Mouse (Mus musculus): ENCODE data around the gene H2afv.
"Not testable (repeated sequence)": the region's sequence is repeated elsewhere in the genome, so short reads cannot be mapped to it uniquely, and the experiment has no call there.

The H2afv gene

DNA sequence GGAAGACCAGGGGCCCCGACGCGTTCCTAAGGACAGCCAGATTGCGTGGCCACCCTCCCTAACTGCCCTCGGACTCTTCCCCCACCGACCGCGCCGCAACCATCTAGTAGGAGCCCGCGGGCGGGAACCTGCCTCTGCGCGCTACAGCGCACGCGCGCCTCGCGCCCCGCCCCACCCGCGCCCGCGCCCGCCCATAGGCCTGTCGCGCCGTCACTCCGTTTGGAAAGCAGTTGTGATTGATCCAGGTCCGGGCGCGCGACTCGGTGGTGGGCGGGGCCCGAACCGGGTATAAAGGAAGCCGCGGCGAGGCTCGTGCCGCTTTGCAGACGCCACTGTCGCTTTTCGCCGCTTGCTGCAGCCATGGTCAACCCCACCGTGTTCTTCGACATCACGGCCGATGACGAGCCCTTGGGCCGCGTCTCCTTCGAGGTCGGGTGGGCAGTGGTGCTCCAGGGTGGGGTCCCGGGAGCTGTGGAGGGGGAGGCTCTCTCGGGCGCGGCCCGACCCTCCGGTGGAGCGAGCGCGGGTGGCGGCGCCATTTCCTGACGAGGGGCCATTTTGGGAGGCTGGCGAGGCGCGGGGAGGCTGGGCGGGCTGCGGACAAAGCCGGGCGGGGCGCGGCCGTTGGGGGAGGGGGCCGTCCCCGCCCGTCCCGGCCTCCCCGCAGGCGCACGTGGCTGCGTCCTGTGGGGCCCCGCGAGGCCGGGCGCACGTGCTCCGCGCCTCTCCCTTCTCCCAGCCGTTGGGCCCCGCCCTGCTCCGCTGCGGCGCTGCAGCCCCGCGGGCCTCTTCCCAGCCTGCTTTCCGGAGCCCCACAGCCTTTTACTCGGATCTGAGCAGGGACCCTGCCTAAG, 28.5 kb downstream of the H2afv start:
- in situ Hi-C loops (cut with MboI), result no loop called here

DNA sequence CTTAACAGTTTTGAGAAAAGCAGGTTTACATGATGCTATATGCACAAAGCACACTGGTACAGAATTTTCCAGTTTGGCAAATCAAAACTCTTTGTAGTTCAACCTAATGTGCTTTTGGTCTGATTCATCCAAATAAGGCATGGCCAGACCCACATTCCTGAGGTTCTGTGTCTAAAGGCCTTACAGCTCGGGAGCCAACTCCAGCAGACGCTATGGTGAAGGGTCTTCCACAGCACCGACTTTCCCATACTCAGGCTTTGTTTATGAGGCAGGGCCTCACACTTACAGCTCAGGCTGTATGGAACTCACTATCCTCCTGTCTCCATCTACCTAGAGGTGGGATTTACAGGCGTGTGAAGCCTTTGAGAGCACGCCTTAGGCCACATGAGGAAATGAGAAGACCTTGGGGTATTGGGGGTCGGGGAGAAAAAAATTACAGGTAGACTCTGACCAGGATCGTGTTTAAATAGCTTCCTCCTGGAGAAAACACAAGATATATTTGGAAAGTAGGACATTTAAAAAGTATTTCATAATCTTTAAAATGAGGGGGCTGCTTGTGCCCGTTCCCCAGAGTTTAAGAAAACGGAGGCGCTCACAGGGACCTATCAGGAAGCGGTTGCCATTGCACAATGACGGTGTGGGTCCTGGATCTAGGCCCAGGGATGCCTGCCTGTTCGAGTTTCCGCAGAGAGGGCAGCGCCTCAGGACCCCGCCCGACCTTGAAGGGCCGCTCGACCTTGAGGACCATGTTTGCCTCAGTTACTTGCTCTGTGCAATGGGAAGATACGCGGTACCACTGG, 29.3 kb downstream of the H2afv start, which contains the start of gene Ppia:
TSS of gene Ppia (plus strand) at position 693 of the 800 bp plus-strand sequence.
- in situ Hi-C loops (cut with MboI), result no loop called here

DNA sequence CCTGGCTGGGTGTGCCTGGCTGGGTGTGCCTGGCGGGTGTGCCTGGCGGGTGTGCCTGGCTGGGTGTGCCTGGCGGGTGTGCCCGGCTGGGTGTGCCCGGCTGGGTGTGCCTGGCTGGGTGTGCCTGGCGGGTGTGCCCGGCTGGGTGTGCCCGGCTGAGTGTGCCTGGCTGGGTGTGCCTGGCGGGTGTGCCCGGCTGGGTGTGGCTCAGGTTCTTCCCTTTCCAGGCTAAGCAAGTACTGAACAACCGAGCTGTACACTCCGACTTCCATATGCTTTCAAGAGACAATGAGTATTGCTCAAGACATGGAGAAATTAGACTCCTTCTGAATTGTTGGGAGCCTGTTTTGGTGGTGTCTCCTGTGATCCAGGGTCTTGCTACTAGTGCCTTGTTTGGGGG, 31.0 kb downstream of the H2afv start:
- in situ Hi-C loops (cut with MboI), result no loop called here

DNA sequence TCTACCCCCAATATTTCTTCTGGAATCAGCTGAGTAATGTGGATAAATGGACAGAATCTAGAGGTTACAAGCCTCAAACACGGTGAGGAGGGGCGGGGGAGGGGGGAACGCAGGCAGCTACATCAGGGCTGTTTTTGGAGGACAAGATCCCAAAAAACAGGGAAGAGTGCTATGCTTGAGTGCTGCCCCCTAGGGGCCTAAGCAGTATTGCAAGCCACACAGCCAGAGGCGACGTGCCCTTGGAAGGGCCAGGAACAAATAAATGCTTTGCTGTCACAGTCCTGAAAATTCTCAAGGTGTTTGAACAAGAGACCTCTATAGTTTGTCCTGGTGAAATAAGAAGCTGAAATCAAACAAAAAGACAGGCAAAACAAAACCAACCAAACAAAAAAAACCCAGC, 32.6 kb downstream of the H2afv start:
- in situ Hi-C loops (cut with MboI), result no loop called here

DNA sequence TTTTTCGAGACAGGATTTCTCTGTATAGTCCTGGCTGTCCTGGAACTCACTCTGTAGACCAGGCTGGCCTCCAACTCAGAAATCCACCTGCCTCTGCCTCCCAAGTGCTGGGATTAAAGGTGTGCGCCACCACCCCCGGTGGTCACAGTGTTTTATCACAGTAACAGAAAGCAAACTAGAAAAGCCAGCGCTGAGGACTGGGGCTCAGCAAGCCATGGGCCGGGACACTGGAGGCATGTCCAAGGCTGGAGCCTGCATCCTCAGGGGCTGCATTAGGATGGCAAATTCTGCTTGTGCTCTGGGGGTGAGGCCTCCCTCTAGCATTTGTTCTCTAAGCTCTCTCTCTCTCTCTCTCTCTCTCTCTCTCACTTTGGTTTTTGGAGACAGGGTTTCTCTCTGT, 33.5 kb downstream of the H2afv start:
- in situ Hi-C loops (cut with MboI), result not testable (repeated sequence)

DNA sequence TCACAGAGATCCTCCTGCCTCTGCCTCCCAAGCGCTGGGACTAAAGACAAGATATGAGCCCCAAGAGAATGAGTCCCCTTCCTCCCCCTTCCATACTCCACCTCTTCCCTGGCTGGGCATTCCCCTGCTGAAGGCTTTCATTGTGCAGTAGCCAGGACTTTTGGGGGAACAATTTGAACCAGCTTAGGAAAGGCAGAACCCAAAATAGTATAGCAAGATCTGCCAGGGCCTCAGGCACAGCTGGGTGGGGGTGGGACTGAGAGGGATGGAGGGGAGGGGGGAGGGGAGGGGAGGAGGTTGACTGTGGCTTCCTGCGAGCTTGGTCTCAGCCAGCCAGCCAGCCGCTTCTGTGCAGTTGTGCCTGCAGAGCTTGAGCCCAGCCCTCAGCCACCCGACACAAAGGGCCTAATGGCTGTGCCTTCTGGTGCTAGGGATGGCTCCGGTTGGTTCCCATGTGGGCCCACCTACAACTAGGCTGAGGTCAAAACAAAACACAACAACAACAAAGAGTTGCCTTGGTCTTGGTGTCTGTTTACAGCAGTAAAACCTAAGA, 34.1 kb downstream of the H2afv start:
- in situ Hi-C loops (cut with MboI), result no loop called here

DNA sequence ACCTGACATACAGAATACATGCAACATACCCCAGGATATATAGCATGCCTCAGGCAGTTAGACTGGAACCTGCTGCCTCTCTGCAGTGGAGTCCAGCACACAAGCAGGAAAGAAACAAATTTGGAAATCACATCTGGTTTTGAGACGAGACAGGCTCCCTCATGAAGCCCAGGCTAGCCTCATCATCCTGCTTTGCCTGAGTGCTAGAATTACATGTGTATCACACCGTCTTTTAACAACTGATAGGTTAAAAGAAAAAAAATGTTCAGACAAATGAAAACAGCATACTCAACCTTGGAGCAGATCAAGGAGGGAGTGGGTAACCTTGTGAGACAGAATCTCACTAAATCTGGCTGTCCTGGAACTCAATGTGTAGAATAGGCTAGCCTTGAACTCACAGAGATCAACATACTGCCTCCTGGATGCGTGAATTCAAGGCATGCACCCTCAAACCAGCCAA, 37.1 kb downstream of the H2afv start:
- in situ Hi-C loops (cut with MboI), result no loop called here

DNA sequence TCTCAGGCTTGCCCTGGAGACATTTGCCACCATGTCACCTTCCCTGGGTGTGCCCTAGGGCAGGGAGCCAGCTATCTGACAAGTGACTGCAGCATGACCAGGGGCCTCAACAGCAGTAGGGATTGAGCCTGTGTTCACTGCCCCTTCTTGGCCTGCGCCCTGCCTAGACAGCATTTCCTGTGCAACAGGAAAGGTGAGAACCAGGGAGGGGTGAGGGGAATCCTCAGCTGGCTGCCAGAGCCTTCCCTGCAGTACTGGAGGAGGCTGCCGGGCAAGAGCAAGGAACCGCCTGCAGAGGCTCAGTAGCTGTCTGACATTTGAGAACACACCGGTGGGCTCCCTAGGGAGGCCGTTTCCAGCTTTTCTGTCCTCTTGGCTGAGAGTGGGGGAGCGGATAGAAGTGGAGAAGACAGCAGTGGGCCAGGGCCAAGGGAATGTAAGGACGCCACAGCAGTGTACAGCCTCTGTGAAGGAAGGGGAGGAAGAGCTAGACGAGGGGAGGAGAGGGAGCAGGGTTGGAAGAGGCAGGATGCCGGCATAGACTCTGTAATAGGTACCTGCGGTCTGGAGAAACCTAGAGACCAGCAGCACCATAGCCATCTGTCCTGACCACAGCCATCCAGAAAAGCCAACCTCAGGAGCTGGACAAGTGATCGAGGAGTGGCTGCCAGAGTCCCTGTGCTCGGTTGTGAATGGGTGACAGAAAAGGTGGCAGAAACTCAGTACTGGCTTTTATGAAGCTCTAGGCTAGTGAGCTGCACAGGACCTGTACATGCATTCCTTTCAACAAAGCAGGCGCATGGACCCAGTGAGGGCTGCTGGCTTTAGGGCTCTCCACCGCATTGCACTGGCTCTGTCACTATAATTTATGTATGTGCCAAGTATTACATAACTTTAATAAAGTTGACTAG, 37.7 kb downstream of the H2afv start:
- in situ Hi-C loops (cut with MboI), result no loop called here

DNA sequence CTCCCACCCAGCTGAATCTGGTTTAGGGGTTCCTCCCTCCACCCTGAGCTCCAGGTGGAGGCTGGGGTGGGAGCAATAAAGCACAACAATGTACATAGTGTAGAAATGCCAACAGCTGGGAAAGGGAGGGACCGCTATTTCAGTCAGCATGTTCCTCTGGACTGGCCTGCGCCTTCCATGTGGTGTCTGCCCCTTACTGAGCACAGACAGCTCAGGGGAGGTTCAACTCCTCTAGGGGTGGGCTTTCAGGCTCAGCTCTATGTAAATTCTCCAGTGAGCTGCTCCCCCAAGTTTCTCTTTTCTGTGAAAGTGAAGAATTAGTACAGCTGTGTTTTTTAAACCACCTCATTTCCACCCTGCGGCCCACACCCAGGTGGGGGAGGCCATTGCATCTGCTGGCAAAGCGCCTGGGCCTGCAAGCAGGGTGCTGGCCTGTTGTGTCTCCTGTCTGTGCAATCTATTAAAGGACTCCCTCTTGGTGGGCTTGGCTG, 38.6 kb downstream of the H2afv start:
- in situ Hi-C loops (cut with MboI), result no loop called here

DNA sequence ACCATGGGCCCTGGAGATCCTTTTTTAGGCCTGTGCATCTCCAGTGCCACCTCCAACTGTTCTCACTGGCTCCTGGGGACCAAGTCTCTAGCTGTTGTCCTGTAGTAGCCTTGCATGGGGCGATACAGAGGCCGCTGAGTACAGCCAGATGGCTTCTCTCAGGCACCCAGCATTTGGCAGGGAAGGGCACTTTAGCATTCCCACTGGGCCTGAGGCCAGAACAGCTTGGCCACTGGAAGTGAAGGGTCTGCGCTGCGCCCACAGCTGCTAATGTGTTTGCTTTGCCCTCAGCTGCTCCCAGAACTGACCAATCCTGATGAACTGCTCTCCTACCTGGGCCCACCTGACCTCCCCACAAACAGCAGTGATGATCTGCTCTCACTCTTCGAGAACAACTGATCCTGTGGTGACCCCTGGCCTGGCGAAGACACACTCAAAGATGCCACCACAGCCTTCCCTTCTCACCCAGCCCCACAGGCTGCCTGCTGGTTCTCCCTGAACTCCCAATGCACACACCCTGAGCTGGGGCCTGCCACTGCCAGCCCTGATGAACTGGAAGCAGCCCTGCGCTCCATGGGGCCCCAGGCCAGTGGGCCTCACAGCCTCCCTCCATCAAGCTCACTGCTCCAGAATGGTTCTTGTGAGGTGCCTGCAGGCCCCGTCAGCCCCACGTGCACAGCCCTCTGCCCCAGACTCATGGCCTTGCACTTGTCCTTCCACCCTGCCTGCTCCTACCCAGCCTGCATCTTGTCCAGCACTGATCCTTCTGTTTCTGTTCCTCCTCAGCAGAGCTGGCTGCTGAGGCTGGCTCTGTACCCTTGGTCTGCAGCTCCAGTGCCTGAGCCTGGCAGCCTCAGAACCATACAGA, 39.3 kb downstream of the H2afv start:
- in situ Hi-C loops (cut with MboI), result no loop called here

DNA sequence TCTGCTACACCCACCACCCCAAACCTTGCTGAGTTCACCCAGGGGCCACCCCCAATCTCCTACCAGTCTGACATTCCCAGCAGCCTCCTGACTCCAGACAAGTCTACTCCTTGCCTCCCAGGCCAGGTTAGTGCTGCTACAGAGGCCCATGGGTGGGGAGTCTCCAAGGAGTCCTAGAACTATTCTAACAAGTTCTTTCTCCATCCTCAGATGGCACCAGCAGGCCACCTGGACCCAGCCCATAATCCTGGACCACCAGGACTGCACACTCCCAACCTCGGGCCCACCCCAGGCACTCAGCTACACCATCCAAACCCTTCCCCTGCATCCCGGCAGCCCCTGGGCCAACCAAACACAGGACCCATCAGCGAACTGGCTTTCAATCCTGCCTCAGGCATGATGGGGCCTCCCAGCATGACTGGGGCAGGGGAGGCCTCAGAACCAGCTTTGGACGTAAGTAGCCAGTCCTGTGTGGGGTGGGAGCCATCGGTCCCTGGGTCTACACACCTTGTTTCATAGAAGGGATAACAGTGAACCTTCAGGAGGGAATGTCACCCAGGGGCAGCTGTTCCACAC, 40.3 kb downstream of the H2afv start:
- in situ Hi-C loops (cut with MboI), result no loop called here

DNA sequence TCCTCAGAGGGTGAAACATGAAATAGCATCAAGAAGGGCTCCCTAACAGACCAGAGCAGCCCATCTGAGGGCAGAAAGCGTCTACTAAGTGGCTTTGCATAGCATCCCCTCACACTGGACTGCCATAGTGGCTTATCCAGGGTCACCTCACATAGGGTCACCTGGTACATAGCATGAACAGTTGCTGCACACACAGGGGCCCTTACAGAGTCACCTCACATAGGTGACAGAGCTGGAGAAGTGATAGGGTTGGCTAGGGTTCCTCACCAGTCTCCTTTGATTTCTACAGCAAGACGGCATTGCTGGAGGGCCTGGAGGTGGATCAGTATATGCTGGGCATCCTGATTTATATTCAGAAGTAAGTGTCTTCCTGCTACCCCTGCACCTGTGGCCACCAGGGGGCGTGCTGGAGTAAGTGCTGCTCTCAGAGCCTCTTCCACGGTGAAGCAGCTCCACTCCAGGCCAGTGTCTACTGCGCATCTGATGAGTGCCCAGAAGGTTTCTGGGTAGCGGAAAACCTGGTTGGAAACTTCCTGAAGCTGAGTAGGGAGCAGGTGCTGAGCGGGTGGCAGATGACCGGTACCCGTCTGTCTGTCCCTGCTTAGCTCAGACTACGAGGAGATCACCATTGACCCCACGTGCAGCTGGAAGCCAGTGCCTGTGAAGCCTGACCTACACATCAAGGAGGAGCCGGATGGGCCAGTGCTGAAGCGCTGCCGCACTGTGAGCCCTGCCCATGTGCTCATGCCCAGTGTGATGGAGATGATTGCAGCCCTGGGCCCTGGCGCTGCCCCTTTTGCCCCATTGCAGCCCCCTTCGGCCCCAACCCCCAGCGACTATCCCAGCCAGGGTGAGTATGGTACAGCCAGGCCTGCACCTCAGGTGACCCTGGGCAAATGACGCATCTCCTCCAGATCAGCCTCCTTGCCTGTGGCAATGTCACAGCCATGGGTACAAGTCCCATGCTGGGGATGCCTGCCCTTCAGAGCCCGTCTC, 41.4 kb downstream of the H2afv start:
- in situ Hi-C loops (cut with MboI), result no loop called here

DNA sequence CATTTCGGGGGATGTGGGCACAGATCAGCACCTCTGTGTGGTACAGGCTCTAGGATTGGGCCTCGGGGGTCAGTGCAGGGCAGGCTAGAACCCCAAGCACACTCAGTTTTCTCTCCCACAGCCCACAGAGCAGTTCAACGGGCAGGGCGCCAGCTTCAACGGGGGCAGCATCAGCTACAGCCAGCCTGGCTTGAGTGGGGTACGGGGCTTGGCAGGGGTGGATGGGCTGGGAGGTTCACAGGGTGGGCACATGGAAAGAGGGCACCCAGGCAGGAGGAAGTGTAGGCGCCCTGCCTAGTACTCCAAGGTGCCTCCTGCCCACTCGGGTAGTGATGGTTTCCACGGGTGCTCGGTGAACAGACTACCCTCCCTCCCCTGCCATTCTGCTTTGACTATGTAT, 46.1 kb downstream of the H2afv start:
- in situ Hi-C loops (cut with MboI), result no loop called here

DNA sequence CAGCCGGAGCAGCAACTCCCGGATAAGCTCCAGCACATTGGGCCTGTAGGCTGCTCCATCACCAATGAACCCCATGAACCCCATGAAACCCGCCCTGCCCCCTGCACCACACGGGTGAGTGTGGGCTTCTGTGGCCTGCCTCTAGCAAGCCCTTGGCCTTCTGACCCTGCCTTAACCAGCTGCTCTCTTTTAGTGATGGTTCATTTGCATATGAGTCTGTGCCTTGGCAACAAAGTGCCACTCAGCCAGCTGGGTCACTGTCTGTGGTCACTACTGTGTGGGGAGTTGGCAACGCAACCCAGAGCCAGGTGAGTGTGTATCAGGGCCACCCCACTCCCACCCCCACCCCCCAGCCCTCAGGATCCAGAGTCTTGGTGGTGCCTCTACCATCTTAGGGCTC, 48.7 kb downstream of the H2afv start:
- in situ Hi-C loops (cut with MboI), result no loop called here

DNA sequence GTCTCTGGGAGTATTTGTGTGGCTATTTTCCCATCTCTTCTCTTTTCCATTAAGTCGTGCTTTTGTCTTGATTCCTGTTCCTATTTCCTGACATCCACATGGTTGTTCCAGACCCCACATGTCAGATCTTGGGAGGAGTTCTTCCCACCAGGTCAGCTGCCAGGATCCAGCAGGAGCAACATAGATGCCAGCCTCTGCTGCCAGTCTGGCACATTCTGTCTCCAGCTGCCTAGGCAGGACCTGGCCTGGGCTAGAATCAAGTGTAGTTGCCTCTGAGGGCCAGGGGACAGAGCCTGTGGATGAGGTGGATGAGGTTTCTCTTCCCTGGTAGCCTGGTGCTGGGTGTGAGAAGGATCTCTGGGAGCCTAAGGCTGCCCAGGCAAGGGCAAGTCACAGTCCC, 50.4 kb downstream of the H2afv start:
- in situ Hi-C loops (cut with MboI), result no loop called here

DNA sequence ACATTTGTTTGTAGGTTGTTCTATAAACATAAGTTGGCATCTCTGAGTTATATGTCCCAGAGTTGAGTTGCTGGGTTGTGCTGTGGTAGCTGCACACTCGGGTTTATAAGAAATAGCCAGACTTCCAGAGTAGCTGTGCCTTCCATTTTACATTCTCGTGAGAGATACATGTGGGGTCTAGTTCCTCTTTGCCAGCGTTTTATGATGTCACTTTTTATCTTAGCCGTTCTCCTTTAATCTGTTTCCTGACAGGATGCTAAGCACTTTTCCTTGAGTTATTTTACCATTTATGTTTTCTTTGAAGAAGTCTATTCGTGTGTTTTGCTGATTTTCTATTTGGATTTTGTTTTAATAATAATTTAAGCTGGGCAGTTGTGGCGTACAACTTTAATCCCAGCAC, 51.4 kb downstream of the H2afv start:
- in situ Hi-C loops (cut with MboI), result no loop called here

DNA sequence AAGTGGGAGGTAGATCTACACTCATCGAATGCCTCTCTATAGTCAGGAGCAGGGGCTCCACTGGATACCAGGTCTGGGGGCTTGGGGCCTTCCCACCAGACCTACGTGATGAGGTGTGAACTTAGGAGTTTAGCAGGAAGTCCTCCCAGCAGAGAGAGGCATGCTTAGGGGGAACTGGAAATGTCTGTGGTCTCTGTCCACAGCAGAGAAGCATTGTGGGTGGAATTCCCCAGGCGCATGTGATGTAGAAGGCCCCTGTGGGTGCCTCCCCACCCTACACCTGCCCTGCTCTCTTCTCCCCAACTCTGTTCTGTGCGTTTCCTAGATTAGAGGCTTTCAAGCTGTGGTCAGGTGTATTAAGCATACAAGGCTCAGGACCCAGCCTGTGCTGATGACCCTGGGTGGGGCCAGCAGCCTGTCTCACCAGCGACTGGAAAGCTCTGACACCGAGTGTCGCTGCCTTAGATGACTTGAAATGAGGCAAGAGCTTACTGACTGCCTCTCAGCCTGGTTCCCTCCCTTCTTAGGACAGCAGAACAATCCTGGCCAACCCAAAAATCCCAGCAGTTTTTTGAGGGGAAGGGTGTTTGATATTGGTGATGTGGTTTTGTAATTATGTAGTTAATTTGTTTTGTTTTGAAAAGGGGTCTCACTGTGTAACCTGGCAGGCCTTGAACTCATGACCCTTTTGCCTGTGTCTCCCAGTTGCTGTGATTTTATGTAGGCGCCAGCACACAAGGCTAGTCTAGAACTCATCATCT, 52.5 kb downstream of the H2afv start:
- in situ Hi-C loops (cut with MboI), result no loop called here
